Mouse (Mus musculus): ENCODE results near the gene Rps11.

DNA sequence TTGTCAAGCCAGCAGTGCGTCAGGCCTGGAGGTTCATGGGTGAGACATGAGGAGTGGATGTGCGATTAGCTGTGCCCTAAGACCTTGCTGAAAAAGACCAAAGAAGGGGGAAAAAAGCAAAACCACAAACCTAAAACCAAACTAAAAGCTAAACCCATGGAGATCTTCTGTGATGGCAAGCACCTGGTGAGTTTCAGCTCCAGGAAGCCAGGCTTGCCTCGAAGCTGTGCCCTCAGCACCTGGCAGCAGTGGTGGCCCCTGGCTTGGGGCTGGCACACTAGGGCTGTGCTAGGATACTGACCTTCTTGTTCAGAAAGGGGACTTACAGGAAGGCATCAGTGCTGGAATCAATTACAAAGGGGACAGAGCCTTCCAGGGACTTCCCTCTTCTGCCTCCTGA is 17.1 kb upstream of the Rps11 start:
- TF ChIP-seq CTCF (conservative IDR thresholded peaks at IDR 0.05; ENCODE audit: low read length) = no peak
- TF ChIP-seq NANOG (IDR thresholded peaks at IDR 0.05; ENCODE audit: borderline replicate concordance, low read length) = no peak
